Mouse (Mus musculus) heart, embryonic 10.5 days (tissue): ENCODE measurements around the gene Cass4. TPM values are rescaled to one million over a fixed set of nuclear protein-coding genes. Genes with fewer than 3 reads are reported as not detected.

Experiments
- DNase-seq: peaks from one replicate; pipeline ENCODE4 v3.0.0-alpha.2; 2017; ENCODE audit warnings: low spot score
- H3K27ac ChIP-seq: fragments of 300-500 bp; sonication (generic); 2 replicates; pipeline ENCODE4 v1.5.1; 2016; ENCODE audit warnings: mild to moderate bottlenecking
- H3K27me3 ChIP-seq: fragments of 300-500 bp; sonication (generic); 2 replicates; pipeline ENCODE4 v1.6.1; 2016; ENCODE audit warnings: mild to moderate bottlenecking; ENCODE audit not compliant: poor library complexity, insufficient read depth, severe bottlenecking
- H3K36me3 ChIP-seq: fragments of 300-500 bp; sonication (generic); 2 replicates; pipeline ENCODE4 v1.6.1; 2016; ENCODE audit warnings: mild to moderate bottlenecking, moderate library complexity
- H3K4me1 ChIP-seq: fragments of 300-500 bp; sonication (generic); 2 replicates; pipeline ENCODE4 v1.6.1; 2016; ENCODE audit warnings: mild to moderate bottlenecking
- H3K4me3 ChIP-seq: fragments of 300-500 bp; sonication (generic); 2 replicates; pipeline ENCODE4 v1.5.1; 2016; ENCODE audit warnings: mild to moderate bottlenecking, moderate library complexity
- H3K9me3 ChIP-seq: fragments of 300-500 bp; sonication (generic); 2 replicates; pipeline ENCODE4 v1.6.1; 2016; ENCODE audit warnings: mild to moderate bottlenecking, moderate library complexity
- WGBS: fragments of 180-500 bp; shearing (Covaris S2); methylation state at CpG from one replicate; pipeline ENCODE4 v1.1.7; 2016; 5-methylcytosine and 5-hydroxymethylcytosine counted together
- polyA plus RNA-seq: library from polyadenylated mRNA; unstranded; fragments of >200 nt; fragmentation: Nextera tagmentation; extraction: Ambion mirVana; gene quantifications from 2 replicates; pipeline ENCODE4 v1.2.1, GENCODE M21; 2016

Gene Cass4
- polyA plus RNA-seq, 1 experiment from 2014 or later = 0.20 TPM

DNA sequence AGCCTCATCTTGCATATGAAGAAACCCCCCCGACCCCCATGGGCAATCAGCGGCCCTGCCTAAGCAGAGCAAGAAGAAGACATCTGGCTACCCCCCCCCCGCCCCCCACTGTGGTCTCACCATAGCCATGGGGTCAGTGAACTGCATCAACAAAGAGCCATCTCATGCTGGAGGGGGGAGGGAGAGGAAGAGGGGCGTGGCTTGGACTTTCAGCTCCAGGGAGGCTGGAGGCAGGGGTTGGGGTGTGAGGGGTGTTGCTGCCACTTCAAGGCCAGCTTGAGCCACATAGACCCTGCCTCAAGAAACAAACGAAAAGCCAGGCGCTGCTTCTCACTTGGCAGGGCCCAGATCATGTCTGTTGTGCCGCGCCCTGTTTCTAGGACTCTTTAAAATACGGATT, 2.4 kb downstream of the Cass4 start:
- H3K36me3 ChIP-seq = no peaks in the 10 kb centered on the region
- 40% methylated on average over 9 of the region's 9 CpGs for WGBS
- H3K4me3 ChIP-seq = no peak overlapping the region
- no peak overlapping the region for H3K27ac ChIP-seq
- peaks cover 18% of the 10 kb centered on the region for H3K4me1 ChIP-seq
- no peak for DNase-seq
- no peaks in the 10 kb centered on the region for H3K9me3 ChIP-seq
- peaks cover 4% of the 10 kb centered on the region; the same call in 1 of the 2 replicates for H3K27me3 ChIP-seq

GRCm38 (mm10) chr2:172399901-172400300, 6.3 kb downstream of the Cass4 start:
- Histone ChIP-seq H3K27ac (peak overlapping the region; percentile 22; the same call in 1 of the 2 replicates), H3K9me3 (no peaks in the 10 kb centered on the region)
- WGBS = 40% methylated on average over 9 of the region's 9 CpGs

GRCm38 (mm10) chr2:172401116-172401825, 7.7 kb downstream of the Cass4 start:
- H3K36me3 ChIP-seq = no peaks in the 10 kb centered on the region
- 65% methylated on average over 13 of the region's 13 CpGs for WGBS
- H3K4me3 ChIP-seq = no peak overlapping the region
- H3K9me3 ChIP-seq = no peaks in the 10 kb centered on the region
- DNase-seq = no peak
- peaks cover 9% of the 10 kb centered on the region for H3K27me3 ChIP-seq
- H3K27ac ChIP-seq = no peak overlapping the region
- peaks cover 18% of the 10 kb centered on the region; the same call in 1 of the 2 replicates for H3K4me1 ChIP-seq

More at GRCm38 (mm10) chr2:172399901-172400300, 6.3 kb downstream of the Cass4 start:
- no peak for DNase-seq
- no peak overlapping the region for H3K4me3 ChIP-seq
- peaks cover 11% of the 10 kb centered on the region; the same call in 1 of the 2 replicates for H3K27me3 ChIP-seq
- peaks cover 22% of the 10 kb centered on the region for H3K4me1 ChIP-seq
- H3K36me3 ChIP-seq = no peaks in the 10 kb centered on the region

DNA sequence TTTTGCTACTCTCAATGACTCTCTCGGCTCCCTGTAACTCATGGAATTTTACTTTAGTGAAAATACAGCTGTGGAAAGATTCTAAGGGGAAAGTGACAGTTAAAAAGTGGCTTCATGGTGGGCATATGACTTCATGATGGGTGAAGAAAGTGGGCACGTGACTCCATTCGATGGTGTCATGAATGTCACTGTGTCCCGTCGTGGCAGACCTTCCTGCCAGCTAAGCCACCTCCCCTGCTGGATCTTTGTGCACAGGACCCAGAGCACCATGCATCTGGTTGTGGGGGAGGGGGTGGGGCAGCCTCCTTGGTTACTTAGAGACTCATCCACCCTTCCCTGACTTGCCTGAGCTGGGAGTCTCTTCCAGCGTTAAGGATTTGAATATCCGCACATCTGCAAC, 10.6 kb downstream of the Cass4 start:
- no peak overlapping the region for H3K27ac ChIP-seq
- H3K4me1 ChIP-seq = peaks cover 29% of the 10 kb centered on the region; the same call in 1 of the 2 replicates
- no peak overlapping the region for H3K4me3 ChIP-seq
- H3K36me3 ChIP-seq = no peaks in the 10 kb centered on the region
- H3K27me3 ChIP-seq = peaks cover 7% of the 10 kb centered on the region
- WGBS = 63% methylated on average over 7 of the region's 7 CpGs
- H3K9me3 ChIP-seq = no peaks in the 10 kb centered on the region
- no peak for DNase-seq

DNA sequence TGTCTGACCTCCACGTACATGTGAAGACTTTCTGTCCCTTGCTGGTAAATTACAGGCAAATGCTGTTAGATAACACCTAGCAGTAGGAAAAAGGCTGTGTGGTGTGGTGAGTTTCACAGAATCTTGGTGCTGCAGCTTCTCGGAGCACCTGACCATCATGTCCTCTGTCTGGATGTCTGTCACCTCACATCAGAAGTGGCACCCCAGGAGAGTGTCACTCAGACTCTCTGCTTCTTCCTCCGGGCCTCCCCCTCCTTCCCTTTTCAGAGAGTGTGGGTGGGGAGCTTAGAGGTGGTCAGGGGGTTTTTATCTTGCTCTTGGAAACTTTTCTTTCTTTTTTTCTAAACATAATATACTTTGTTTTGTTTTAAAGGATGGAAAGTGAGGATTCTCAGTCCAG, 11.4 kb downstream of the Cass4 start:
- no peak overlapping the region for H3K27ac ChIP-seq
- no peak for DNase-seq
- no peak overlapping the region for H3K4me3 ChIP-seq
- H3K36me3 ChIP-seq = no peaks in the 10 kb centered on the region
- 43% methylated on average over 3 of the region's 3 CpGs for WGBS
- peaks cover 23% of the 10 kb centered on the region; the same call in 1 of the 2 replicates for H3K4me1 ChIP-seq
- no peaks in the 10 kb centered on the region for H3K9me3 ChIP-seq
- peaks cover 7% of the 10 kb centered on the region for H3K27me3 ChIP-seq

DNA sequence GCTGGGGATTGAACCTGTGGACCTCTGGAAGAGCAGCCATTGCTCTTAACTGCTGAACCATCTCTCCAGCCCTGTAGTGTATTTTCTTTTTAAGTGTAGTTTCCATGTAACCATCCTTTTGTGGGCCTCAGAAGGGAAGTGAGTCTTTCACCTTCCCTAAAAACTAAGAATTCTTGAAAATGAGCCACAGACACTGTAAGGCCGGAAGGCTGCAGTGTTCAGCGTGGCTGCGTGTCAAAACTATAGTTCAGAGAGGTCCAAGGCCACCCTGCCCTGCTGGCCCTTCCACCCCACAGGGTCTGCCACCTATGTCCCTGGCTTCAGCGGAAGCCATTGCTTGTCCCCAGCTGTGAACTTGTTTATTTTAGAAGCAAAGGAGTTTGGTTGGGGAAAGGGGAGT, 12.6 kb downstream of the Cass4 start:
- H3K27me3 ChIP-seq = peaks cover 7% of the 10 kb centered on the region
- DNase-seq = no peak
- no peaks in the 10 kb centered on the region for H3K36me3 ChIP-seq
- H3K9me3 ChIP-seq = no peaks in the 10 kb centered on the region
- no peak overlapping the region for H3K4me3 ChIP-seq
- H3K27ac ChIP-seq = no peak overlapping the region
- H3K4me1 ChIP-seq = peaks cover 19% of the 10 kb centered on the region; the same call in 1 of the 2 replicates
- 55% methylated on average over 4 of the region's 4 CpGs for WGBS

DNA sequence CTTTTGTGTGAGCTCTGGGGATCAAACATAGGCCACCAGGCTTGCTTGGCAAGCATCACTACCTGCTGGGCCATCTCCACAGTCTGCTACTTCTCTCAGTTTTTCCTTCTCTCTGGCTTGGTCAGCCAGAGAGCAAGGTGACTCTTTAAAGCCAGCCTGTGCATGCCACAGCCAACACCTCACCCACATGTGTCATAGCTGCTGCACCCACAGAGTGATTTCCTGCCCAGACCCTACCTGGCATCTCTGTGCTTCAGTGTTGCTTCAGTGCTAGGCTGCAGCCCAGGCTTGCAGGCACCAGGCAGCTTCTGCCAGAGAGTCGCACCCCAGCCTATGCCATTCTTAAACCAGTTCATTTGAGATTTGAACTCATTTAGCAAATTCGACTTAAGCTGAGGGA, 13.9 kb downstream of the Cass4 start:
- Histone ChIP-seq H3K27ac (no peak overlapping the region), H3K4me3 (no peak overlapping the region), H3K4me1 (peaks cover 16% of the 10 kb centered on the region), H3K9me3 (no peaks in the 10 kb centered on the region), H3K27me3 (peaks cover 7% of the 10 kb centered on the region), H3K36me3 (no peaks in the 10 kb centered on the region)
- DNase-seq = no peak
- WGBS = 84% methylated on average over 2 of the region's 2 CpGs

GRCm38 (mm10) chr2:172410686-172411085, 17.1 kb downstream of the Cass4 start:
- H3K4me1 ChIP-seq = peaks cover 29% of the 10 kb centered on the region
- H3K27ac ChIP-seq = no peak overlapping the region
- H3K36me3 ChIP-seq = no peaks in the 10 kb centered on the region
- 71% methylated on average over 2 of the region's 2 CpGs for WGBS
- peaks cover 2% of the 10 kb centered on the region; the same call in 1 of the 2 replicates for H3K27me3 ChIP-seq
- no peak for DNase-seq
- H3K9me3 ChIP-seq = no peaks in the 10 kb centered on the region
- no peak overlapping the region for H3K4me3 ChIP-seq

- Histone ChIP-seq H3K4me1 (peaks cover 29% of the 10 kb centered on the region), H3K4me3 (no peak overlapping the region), H3K36me3 (no peaks in the 10 kb centered on the region), H3K27ac (no peak overlapping the region), H3K9me3 (no peaks in the 10 kb centered on the region), H3K27me3 (peaks cover 6% of the 10 kb centered on the region)
- no peak for DNase-seq
- whole genome bisulfite sequencing = 78% methylated on average over 11 of the region's 11 CpGs
These were observed 17.5 kb downstream of the Cass4 start for GRCm38 (mm10) chr2:172411091-172411490.

DNA sequence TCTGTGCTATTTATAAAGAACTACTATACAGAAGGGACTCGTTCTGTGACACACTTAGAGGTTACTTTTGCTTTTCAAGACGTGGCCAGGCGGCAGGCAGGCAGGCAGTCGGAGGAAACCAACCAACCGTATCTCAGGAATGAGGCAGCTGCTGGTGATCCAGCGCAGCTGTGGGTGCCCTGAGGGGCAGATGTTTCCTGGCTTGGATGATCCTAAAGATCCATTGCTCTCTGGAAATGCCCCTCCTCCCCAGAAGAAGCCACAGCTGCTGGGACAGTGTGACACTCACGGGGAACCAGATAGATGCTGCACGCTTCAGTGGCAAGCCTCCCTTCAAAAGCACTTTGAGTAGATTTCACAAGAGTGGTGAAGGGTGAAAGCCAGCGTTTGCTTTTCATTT, 18.9 kb downstream of the Cass4 start:
- Histone ChIP-seq H3K9me3 (no peaks in the 10 kb centered on the region), H3K36me3 (no peaks in the 10 kb centered on the region), H3K27ac (peak overlapping the region; percentile 36; the same call in 1 of the 2 replicates), H3K4me3 (peak overlapping the region; percentile 4), H3K4me1 (peaks cover 29% of the 10 kb centered on the region), H3K27me3 (peaks cover 13% of the 10 kb centered on the region)
- DNase-seq = peak; percentile 81
- 1% methylated on average over 9 of the region's 9 CpGs for WGBS

DNA sequence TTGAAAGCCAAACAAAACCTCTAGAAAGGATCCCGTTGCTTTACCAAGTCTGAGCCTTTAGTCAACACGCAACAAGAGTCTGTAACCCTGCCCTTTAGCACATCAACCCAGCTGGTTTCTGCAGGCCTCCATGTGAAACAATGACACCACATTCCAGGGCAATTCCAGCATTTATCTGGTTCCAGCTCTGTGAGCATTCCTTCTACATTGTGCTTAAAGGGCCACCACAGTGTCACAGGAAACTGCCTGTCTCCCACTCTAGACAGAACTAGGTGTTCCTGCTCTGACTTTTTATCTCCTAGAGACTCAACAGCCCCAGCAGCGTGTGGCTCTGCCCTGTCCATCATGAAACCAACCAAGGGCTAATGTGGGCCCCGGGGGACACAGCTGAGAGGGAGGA, 19.7 kb downstream of the Cass4 start:
- H3K36me3 ChIP-seq = no peaks in the 10 kb centered on the region
- peaks cover 13% of the 10 kb centered on the region for H3K27me3 ChIP-seq
- H3K4me1 ChIP-seq = peaks cover 26% of the 10 kb centered on the region
- peak overlapping the region; percentile 67 for H3K27ac ChIP-seq
- no peak overlapping the region for H3K4me3 ChIP-seq
- no peak for DNase-seq
- no peaks in the 10 kb centered on the region for H3K9me3 ChIP-seq
- 9% methylated on average over 4 of the region's 4 CpGs for WGBS

DNA sequence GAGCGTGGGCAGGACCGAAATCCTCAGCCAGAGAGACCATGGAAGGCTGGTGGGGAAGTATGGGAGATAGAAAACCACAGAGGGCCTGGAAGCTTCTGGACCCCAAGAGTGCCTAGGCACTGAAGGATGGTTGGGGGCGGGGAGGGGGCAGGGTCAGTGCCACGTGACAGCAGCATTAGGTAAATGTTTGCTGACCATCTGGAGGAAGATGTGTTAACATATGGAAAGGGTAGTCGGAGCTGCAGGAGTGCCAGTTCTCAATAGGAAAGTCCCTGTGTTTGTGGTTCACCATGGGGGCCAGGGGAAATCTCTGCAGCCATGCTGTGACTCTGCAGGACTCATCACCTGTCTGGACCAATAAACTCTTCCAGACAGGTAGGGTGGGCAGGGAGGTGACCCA, 20.3 kb downstream of the Cass4 start:
- Histone ChIP-seq H3K9me3 (no peaks in the 10 kb centered on the region), H3K4me1 (peaks cover 21% of the 10 kb centered on the region), H3K27ac (peak overlapping the region; percentile 67), H3K27me3 (peaks cover 13% of the 10 kb centered on the region), H3K36me3 (no peaks in the 10 kb centered on the region), H3K4me3 (no peak overlapping the region)
- 44% methylated on average over 5 of the region's 5 CpGs for WGBS
- DNase-seq = no peak

DNA sequence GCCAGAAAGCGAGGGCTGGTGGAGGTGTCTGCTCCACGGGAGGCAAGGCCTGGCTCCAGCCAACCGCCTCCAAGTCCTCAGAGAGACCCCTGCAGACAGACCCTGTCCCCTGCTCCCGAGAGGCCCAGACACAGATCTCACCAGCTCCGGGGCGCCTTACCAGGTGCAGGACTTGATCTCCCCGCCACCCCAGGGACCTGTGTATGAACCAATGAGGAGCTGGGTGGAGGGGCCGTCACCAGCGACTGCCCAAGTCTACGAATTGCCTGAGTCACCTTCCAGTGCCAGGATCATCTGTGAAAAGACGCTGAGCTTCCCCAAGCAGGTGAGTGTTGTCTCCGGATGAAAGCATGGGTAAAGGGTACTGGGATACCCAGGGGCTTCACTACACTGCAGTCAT, 22.6 kb downstream of the Cass4 start:
- Histone ChIP-seq H3K4me3 (no peak overlapping the region), H3K27ac (no peak overlapping the region), H3K9me3 (no peaks in the 10 kb centered on the region), H3K36me3 (no peaks in the 10 kb centered on the region), H3K27me3 (peaks cover 13% of the 10 kb centered on the region), H3K4me1 (peaks cover 18% of the 10 kb centered on the region)
- 53% methylated on average over 12 of the region's 12 CpGs for WGBS
- DNase-seq = no peak
